Mouse (Mus musculus): Measurements from ENCODE around the gene Vmn1r196. TPM values are rescaled to one million over a fixed set of nuclear protein-coding genes. Genes with fewer than 3 reads are reported as not detected.

Gene Vmn1r196
- polyA plus RNA-seq, 1 experiment, result not detected

GRCm38 (mm10) chr13:22333269-22333668, 43.5 kb downstream of the Vmn1r196 start:
- H3K27me3 ChIP-seq (ENCODE audit: control insufficient read depth), result no peaks in the 10 kb centered on the region
- no peaks in the 10 kb centered on the region for H3K4me1 ChIP-seq (ENCODE audit: control insufficient read depth)
- TF ChIP-seq TAL1 (IDR thresholded peaks at IDR 0.05; ENCODE audit: low read length) (no peak), GATA1 (IDR thresholded peaks at IDR 0.05; ENCODE audit: low read length) (no peak)
- H3K36me3 ChIP-seq (ENCODE audit: control insufficient read depth), result no peaks in the 10 kb centered on the region
- no peak overlapping the region for H3K4me3 ChIP-seq (replicated peaks)
- 0 out of 2 replicates have a peak, but pooled peaks cover 2% of the 10 kb centered on the region for H3K9me3 ChIP-seq (ENCODE audit: control insufficient read depth, low read length)

- TF ChIP-seq TAL1 (IDR thresholded peaks at IDR 0.05; ENCODE audit: low read length) (no peak), GATA1 (IDR thresholded peaks at IDR 0.05; ENCODE audit: low read length) (no peak)
- no peak overlapping the region for H3K4me3 ChIP-seq (replicated peaks)
Measured at GRCm38 (mm10) chr13:22335565-22335964, 45.8 kb downstream of the Vmn1r196 start.

More at GRCm38 (mm10) chr13:22335565-22335964, 45.8 kb downstream of the Vmn1r196 start:
- H3K27me3 ChIP-seq (ENCODE audit: control insufficient read depth), result no peaks in the 10 kb centered on the region
- no peaks in the 10 kb centered on the region for H3K36me3 ChIP-seq (ENCODE audit: control insufficient read depth)
- 0 out of 2 replicates have a peak, but pooled peaks cover 2% of the 10 kb centered on the region for H3K9me3 ChIP-seq (ENCODE audit: control insufficient read depth, low read length)
- no peaks in the 10 kb centered on the region for H3K4me1 ChIP-seq (ENCODE audit: control insufficient read depth)

Other genes with a start within 250 kb of the Vmn1r196 start
- gene Hist1h4i, start 248.6 kb upstream of the Vmn1r196 start, polyA plus RNA-seq (2012), result 24.7 and 42.0 TPM in 2 replicates
- 9.1 and 21.8 TPM in 2 replicates for gene Hist1h2ag, start 247.0 kb upstream of the Vmn1r196 start, polyA plus RNA-seq (2012)
- gene Hist1h2bj, start 246.7 kb upstream of the Vmn1r196 start, polyA plus RNA-seq (2012), result 17.0 and 19.6 TPM in 2 replicates
- gene Vmn1r188, start 205.5 kb upstream of the Vmn1r196 start, polyA plus RNA-seq (2012), result not detected in 2 replicates
- gene Vmn1r189, start 184.1 kb upstream of the Vmn1r196 start, polyA plus RNA-seq (2012), result not detected in 2 replicates
- gene Vmn1r191, start 106.0 kb upstream of the Vmn1r196 start, polyA plus RNA-seq (2012), result not detected in 2 replicates
- gene Vmn1r192, start 98.8 kb upstream of the Vmn1r196 start, polyA plus RNA-seq (2012), result 0.01 TPM in 1 of 2 replicates, not detected in the other
- gene Vmn1r193, start 66.8 kb upstream of the Vmn1r196 start, polyA plus RNA-seq (2012), result 0.01 TPM in 1 of 2 replicates, not detected in the other
- not detected in 2 replicates for gene Vmn1r194, start 45.7 kb upstream of the Vmn1r196 start, polyA plus RNA-seq (2012)
- gene Vmn1r195, start 19.4 kb upstream of the Vmn1r196 start, polyA plus RNA-seq (2012), result not detected in 2 replicates
- not detected in 2 replicates for gene Vmn1r197, start 34.7 kb downstream of the Vmn1r196 start, polyA plus RNA-seq (2012)
- 0.01 TPM in 1 of 2 replicates, not detected in the other for gene Vmn1r198, start 60.4 kb downstream of the Vmn1r196 start, polyA plus RNA-seq (2012)
- gene Vmn1r199, start 89.9 kb downstream of the Vmn1r196 start, polyA plus RNA-seq (2012), result not detected in 2 replicates
- not detected in 2 replicates for gene Vmn1r200, start 100.5 kb downstream of the Vmn1r196 start, polyA plus RNA-seq (2012)
- not detected in 2 replicates for gene Vmn1r201, start 182.0 kb downstream of the Vmn1r196 start, polyA plus RNA-seq (2012)
- not detected in 2 replicates for gene Vmn1r202, start 215.5 kb downstream of the Vmn1r196 start, polyA plus RNA-seq (2012)
- gene Vmn1r203, start 228.2 kb downstream of the Vmn1r196 start, polyA plus RNA-seq (2012), result not detected in 2 replicates